Mouse (Mus musculus): ENCODE measurements at regions not wholly inside any gene's neighbourhood (a gene's known extent, or its start where the extent isn't known, plus 50 kb on each side); places are given as distances from the start of the nearest gene placed in this dataset.

DNA sequence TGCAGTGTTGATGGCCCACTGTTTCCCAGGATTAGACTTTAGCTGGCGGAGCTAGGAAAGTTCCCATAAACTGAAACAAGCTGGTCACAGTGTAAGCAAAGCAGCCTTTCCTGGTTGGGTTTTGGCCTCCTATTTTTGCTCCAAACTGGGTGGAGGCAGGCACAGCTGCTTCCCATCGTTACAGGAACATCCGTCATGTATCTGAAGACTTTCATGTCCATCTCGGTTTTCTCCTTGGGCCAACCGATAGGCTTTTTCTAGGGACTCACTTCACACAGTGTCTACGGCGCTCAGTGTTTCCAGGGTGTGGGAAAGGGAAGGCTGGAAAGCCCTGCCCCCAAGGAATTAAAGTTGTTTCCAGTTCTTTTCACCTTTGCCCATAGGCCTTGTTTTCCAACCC, 158.6 kb downstream of the Ndfip2 start:
- WGBS, result 75% methylated on average over 7 of the region's 7 CpGs
- no peak for ATAC-seq (ENCODE audit: insufficient number of reproducible peaks, low FRiP score)
- H3K27ac ChIP-seq (ENCODE audit: poor library complexity, severe bottlenecking), result no peak overlapping the region

DNA sequence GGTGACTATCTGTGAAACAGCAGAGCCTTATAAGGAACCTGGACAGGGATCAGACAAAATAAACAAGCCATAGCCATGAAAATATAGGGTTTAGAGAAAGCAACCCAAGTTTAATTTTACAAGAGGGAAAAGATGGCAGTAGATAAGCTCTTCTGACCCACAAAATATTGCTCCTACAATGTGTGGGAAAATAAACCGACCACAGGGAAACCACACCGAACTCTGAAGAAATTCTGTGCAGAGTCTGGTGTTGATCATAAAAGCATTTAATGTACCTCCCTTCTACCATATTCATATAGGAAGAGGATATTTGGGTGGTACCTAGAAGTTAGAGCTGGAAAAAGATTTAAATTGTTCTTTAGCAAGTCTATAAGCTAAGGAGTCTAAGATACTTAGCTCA, 146.3 kb downstream of the Ndfip2 start:
- no peak overlapping the region for H3K9ac ChIP-seq
- no peak overlapping the region for H3K4me3 ChIP-seq
- no peak overlapping the region for H3K4me2 ChIP-seq
- 71% methylated on average over 2 of the region's 2 CpGs for WGBS
- H3K27me3 ChIP-seq (replicated peaks), result no peaks in the 10 kb centered on the region
- peak overlapping the region; percentile 59; the same call in 1 of the 2 replicates for H3K27ac ChIP-seq (ENCODE audit: poor library complexity, severe bottlenecking)
- no peaks in the 10 kb centered on the region for H3K36me3 ChIP-seq
- H3K9me3 ChIP-seq (replicated peaks), result no peaks in the 10 kb centered on the region
- H3K4me1 ChIP-seq (replicated peaks), result peaks cover 16% of the 10 kb centered on the region
- no peak for ATAC-seq (ENCODE audit: insufficient number of reproducible peaks, low FRiP score)

More for the DNA sequence above, 158.6 kb downstream of the Ndfip2 start:
- Histone ChIP-seq H3K9me3 (replicated peaks) (no peaks in the 10 kb centered on the region), H3K27me3 (replicated peaks) (no peaks in the 10 kb centered on the region), H3K4me3 (no peak overlapping the region), H3K9ac (no peak overlapping the region), H3K36me3 (no peaks in the 10 kb centered on the region), H3K4me2 (no peak overlapping the region), H3K4me1 (replicated peaks) (no peaks in the 10 kb centered on the region)

GRCm38 (mm10) chr14:105404241-105404640, 145.9 kb downstream of the Ndfip2 start:
- Histone ChIP-seq H3K4me2 (no peak overlapping the region), H3K36me3 (no peaks in the 10 kb centered on the region), H3K4me1 (replicated peaks) (peaks cover 16% of the 10 kb centered on the region), H3K27ac (ENCODE audit: poor library complexity, severe bottlenecking) (peak overlapping the region; percentile 59; the same call in 1 of the 2 replicates), H3K9me3 (replicated peaks) (no peaks in the 10 kb centered on the region), H3K27me3 (replicated peaks) (no peaks in the 10 kb centered on the region), H3K9ac (no peak overlapping the region), H3K4me3 (no peak overlapping the region)
- peak; percentile 82 for ATAC-seq (ENCODE audit: insufficient number of reproducible peaks, low FRiP score)
- 25% methylated on average over 6 of the region's 6 CpGs for WGBS

GRCm38 (mm10) chr14:105403256-105403655, 144.9 kb downstream of the Ndfip2 start:
- Histone ChIP-seq H3K4me2 (no peak overlapping the region), H3K4me3 (no peak overlapping the region), H3K27me3 (replicated peaks) (no peaks in the 10 kb centered on the region), H3K4me1 (replicated peaks) (peaks cover 17% of the 10 kb centered on the region), H3K9me3 (replicated peaks) (no peaks in the 10 kb centered on the region), H3K9ac (no peak overlapping the region), H3K27ac (ENCODE audit: poor library complexity, severe bottlenecking) (peak overlapping the region; percentile 74), H3K36me3 (no peaks in the 10 kb centered on the region)
- 44% methylated on average over 9 of the region's 9 CpGs for WGBS
- ATAC-seq (ENCODE audit: insufficient number of reproducible peaks, low FRiP score), result no peak

GRCm38 (mm10) chr14:105402556-105402955, 144.2 kb downstream of the Ndfip2 start:
- ATAC-seq (ENCODE audit: insufficient number of reproducible peaks, low FRiP score), result no peak
- 86% methylated on average over 10 of the region's 10 CpGs for WGBS
- Histone ChIP-seq H3K27ac (ENCODE audit: poor library complexity, severe bottlenecking) (no peak overlapping the region), H3K4me1 (replicated peaks) (peaks cover 21% of the 10 kb centered on the region), H3K9me3 (replicated peaks) (no peaks in the 10 kb centered on the region), H3K36me3 (no peaks in the 10 kb centered on the region), H3K4me3 (no peak overlapping the region), H3K9ac (no peak overlapping the region), H3K4me2 (no peak overlapping the region), H3K27me3 (replicated peaks) (no peaks in the 10 kb centered on the region)

DNA sequence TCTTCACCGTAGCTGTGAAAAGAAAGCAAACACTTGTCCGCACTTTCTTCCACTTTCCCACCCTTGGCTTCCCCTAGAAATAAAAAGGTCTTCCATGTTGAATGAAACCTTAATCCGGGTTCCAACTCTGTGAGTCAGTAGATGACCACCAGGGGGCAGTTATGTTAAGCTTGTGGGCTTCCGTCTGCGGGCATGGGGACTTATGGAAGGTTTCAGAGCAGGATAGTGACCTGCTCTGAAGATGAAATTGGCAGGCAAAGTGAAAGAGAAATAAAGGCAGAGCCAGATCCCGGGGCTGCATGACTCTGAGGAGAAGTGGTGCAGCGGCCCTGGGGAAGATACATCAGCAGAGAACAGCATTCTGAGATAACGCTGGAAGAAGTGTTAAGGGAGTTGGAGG, 139.1 kb downstream of the Ndfip2 start:
- 0 out of 2 replicates have a peak overlapping the region, but pooled peaks have one; percentile 15 for H3K9ac ChIP-seq
- WGBS, result 18% methylated on average over 8 of the region's 8 CpGs
- H3K36me3 ChIP-seq, result no peaks in the 10 kb centered on the region
- no peaks in the 10 kb centered on the region for H3K9me3 ChIP-seq (replicated peaks)
- H3K4me2 ChIP-seq, result peak overlapping the region; percentile 44
- no peak for ATAC-seq (ENCODE audit: insufficient number of reproducible peaks, low FRiP score)
- no peaks in the 10 kb centered on the region for H3K27me3 ChIP-seq (replicated peaks)
- peak overlapping the region; percentile 10; the same call in 1 of the 2 replicates for H3K27ac ChIP-seq (ENCODE audit: poor library complexity, severe bottlenecking)
- H3K4me1 ChIP-seq (replicated peaks), result peaks cover 28% of the 10 kb centered on the region
- H3K4me3 ChIP-seq, result 0 out of 2 replicates have a peak overlapping the region, but pooled peaks have one; percentile 13

GRCm38 (mm10) chr14:105392079-105392813, 133.9 kb downstream of the Ndfip2 start:
- Histone ChIP-seq H3K27ac (ENCODE audit: poor library complexity, severe bottlenecking) (no peak overlapping the region; the same call in 1 of the 2 replicates), H3K9ac (no peak overlapping the region), H3K4me3 (no peak overlapping the region), H3K9me3 (replicated peaks) (no peaks in the 10 kb centered on the region), H3K27me3 (replicated peaks) (no peaks in the 10 kb centered on the region), H3K4me1 (replicated peaks) (peaks cover 36% of the 10 kb centered on the region), H3K36me3 (no peaks in the 10 kb centered on the region), H3K4me2 (peak overlapping the region; percentile 44)
- ATAC-seq (ENCODE audit: insufficient number of reproducible peaks, low FRiP score), result peak; percentile 47; the same call in 1 of the 2 replicates
- WGBS, result 36% methylated on average over 21 of the region's 21 CpGs

GRCm38 (mm10) chr14:105391430-105391829, 133.1 kb downstream of the Ndfip2 start:
- Histone ChIP-seq H3K36me3 (no peaks in the 10 kb centered on the region), H3K9me3 (replicated peaks) (no peaks in the 10 kb centered on the region), H3K4me1 (replicated peaks) (peaks cover 35% of the 10 kb centered on the region), H3K4me2 (0 out of 2 replicates have a peak overlapping the region, but pooled peaks have one; percentile 12), H3K9ac (no peak overlapping the region), H3K27me3 (replicated peaks) (no peaks in the 10 kb centered on the region), H3K27ac (ENCODE audit: poor library complexity, severe bottlenecking) (peak overlapping the region; percentile 53), H3K4me3 (no peak overlapping the region)
- ATAC-seq (ENCODE audit: insufficient number of reproducible peaks, low FRiP score), result no peak
- 52% methylated on average over 11 of the region's 11 CpGs for WGBS

DNA sequence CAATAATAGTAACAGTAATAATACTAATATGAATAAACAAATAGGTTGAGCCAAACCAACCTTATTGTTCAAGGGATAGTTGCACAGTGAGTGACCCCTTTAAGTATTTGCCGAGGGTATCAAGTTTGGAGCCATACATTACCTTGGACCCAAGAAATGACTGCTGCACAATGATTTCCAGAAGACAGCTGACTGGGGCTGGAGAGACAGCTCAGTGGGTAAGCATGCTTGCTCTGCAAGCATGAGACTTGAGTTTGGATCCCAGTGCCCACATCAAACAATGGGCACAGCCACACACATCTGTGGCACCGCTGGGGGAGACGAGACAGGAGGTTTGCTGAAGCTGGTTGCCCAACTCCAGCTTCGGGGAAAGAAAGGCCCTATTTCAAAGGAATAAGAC, 126.7 kb downstream of the Ndfip2 start:
- no peak for ATAC-seq (ENCODE audit: insufficient number of reproducible peaks, low FRiP score)
- Histone ChIP-seq H3K36me3 (no peaks in the 10 kb centered on the region), H3K4me3 (no peak overlapping the region)

GRCm38 (mm10) chr14:105383382-105383781, 125.0 kb downstream of the Ndfip2 start:
- no peak overlapping the region for H3K9ac ChIP-seq
- no peak overlapping the region for H3K4me2 ChIP-seq
- no peak overlapping the region for H3K4me3 ChIP-seq
- peaks cover 27% of the 10 kb centered on the region for H3K4me1 ChIP-seq (replicated peaks)
- no peaks in the 10 kb centered on the region for H3K36me3 ChIP-seq
- ATAC-seq (ENCODE audit: insufficient number of reproducible peaks, low FRiP score), result no peak
- no peaks in the 10 kb centered on the region for H3K9me3 ChIP-seq (replicated peaks)
- no peaks in the 10 kb centered on the region for H3K27me3 ChIP-seq (replicated peaks)
- no peak overlapping the region for H3K27ac ChIP-seq (ENCODE audit: poor library complexity, severe bottlenecking)
- WGBS, result 62% methylated on average over 5 of the region's 5 CpGs

More for the DNA sequence above, 126.7 kb downstream of the Ndfip2 start:
- WGBS, result 82% methylated on average over 4 of the region's 4 CpGs
- H3K4me1 ChIP-seq (replicated peaks), result peaks cover 14% of the 10 kb centered on the region
- H3K9me3 ChIP-seq (replicated peaks), result no peaks in the 10 kb centered on the region
- H3K27me3 ChIP-seq (replicated peaks), result no peaks in the 10 kb centered on the region
- H3K9ac ChIP-seq, result no peak overlapping the region
- H3K27ac ChIP-seq (ENCODE audit: poor library complexity, severe bottlenecking), result no peak overlapping the region
- no peak overlapping the region for H3K4me2 ChIP-seq

DNA sequence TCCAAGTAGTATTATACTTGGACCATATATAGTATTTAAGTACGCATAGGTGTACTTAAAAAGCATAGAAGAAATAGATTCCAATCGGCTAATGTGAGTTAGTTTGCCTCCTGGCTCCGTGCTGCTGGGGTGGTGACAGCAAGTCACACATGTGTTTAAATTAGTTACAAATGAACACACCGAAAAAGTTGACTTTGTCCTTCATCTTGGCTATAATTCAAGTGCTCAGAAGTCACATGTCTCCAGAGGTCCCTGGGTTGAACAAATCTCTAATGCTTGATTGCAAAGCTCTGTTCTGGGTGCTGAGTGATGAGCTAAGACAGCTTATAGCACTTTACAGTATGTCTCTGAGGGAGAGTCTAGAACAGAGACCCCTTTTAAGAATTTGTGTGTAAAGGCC, 121.7 kb downstream of the Ndfip2 start:
- Histone ChIP-seq H3K4me1 (replicated peaks) (peaks cover 39% of the 10 kb centered on the region), H3K9ac (no peak overlapping the region), H3K27ac (ENCODE audit: poor library complexity, severe bottlenecking) (no peak overlapping the region; the same call in 1 of the 2 replicates), H3K27me3 (replicated peaks) (no peaks in the 10 kb centered on the region), H3K4me3 (no peak overlapping the region), H3K36me3 (no peaks in the 10 kb centered on the region), H3K4me2 (no peak overlapping the region), H3K9me3 (replicated peaks) (no peaks in the 10 kb centered on the region)
- no peak for ATAC-seq (ENCODE audit: insufficient number of reproducible peaks, low FRiP score)
- WGBS, result 52% methylated on average over 4 of the region's 4 CpGs
